Mouse (Mus musculus) C2C12 (cell line): ENCODE results near the gene Lce1a1.

Experiments used
- CTCF ChIP-seq: IDR thresholded peaks from one replicate; pipeline ENCODE4 v1.5.1; 2011; ENCODE audit not compliant: control insufficient read depth, insufficient read depth, insufficient read length
- MAX ChIP-seq: IDR thresholded peaks from one replicate; pipeline ENCODE4 v1.6.1; 2011; ENCODE audit warnings: mild to moderate bottlenecking, control low read depth
- MYOD1 ChIP-seq: IDR thresholded peaks from one replicate; pipeline ENCODE4 v1.6.1; 2011; ENCODE audit warnings: low read depth; ENCODE audit not compliant: control insufficient read depth, insufficient read length

DNA sequence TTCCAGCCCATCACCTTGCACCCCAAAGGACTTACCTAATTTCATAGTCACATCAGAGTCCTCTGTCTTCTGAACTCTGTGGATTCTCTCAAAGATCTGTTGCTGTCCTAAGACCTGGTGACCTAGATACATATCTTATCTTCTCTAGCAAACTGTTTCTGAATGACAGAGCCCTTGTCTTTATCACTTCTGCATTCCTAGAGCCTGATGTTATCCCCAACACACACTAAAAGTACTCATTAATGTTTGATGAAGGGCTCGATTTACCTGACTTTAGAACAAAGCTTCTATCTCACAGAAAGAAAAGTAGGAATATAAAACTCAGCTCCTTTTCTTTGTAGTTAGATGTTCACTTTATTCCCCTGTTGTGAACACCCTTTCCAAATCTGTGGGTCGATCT is 26.5 kb downstream of the Lce1a1 start, which contains the start of gene Lce6a:
- TF ChIP-seq CTCF: no peak
- no peak for TF ChIP-seq MYOD1
- no peak for TF ChIP-seq MAX
